25 mouse cellular contexts compared by ENCODE assay signal in genomic region chr6:24122632-24123031, GRCm38 (mm10). TPM values are rescaled to one million over a fixed set of nuclear protein-coding genes. Genes with fewer than 3 reads are reported as not detected.
"Had no signal": no experiment of that assay in that cellular context is flagged by ENCODE, and none has a peak within 500 bp of the region (broad histone marks: within the 10 kb centered on the region; RNA-seq: fewer than 3 reads in every experiment).

No protein-coding gene starts in this region.

- H3K36me3 ChIP-seq: lung, embryonic 15.5 days; midbrain, embryonic 10.5 days; midbrain, embryonic 12.5 days; neural tube, embryonic 13.5 days; neural tube, embryonic 15.5 days had no signal

- H3K9ac ChIP-seq: liver, postnatal 0 days; lung, embryonic 15.5 days; midbrain, embryonic 12.5 days; neural tube, embryonic 13.5 days; neural tube, embryonic 15.5 days had no signal

- H3K27me3 ChIP-seq: lung, embryonic 15.5 days; megakaryocyte, embryonic 14.5 days; midbrain, embryonic 12.5 days; neural tube, embryonic 13.5 days; neural tube, embryonic 15.5 days had no signal

- ATAC-seq: liver, postnatal 0 days; lung, postnatal 0 days; midbrain, embryonic 16.5 days had no signal

- H3K4me3 ChIP-seq: lung, embryonic 15.5 days; megakaryocyte, embryonic 14.5 days; midbrain, embryonic 10.5 days; midbrain, embryonic 12.5 days; myocyte; neural tube, embryonic 13.5 days; neural tube, embryonic 15.5 days had no signal

- DNase-seq: liver, postnatal 0 days; lung, adult 2 months; lung, postnatal 14 days; lung, postnatal 36 days; midbrain, embryonic 14.5 days; retina, postnatal 1 day; right cerebral cortex, adult 18-20 months; right cerebral cortex, postnatal 25 days; right cerebral cortex, postnatal 4 days; spleen, adult 18-20 months; thymus, adult 18-20 months; thymus, postnatal 14 days; thymus, postnatal 36 days had no signal

- H3K9me3 ChIP-seq: lung, embryonic 15.5 days; megakaryocyte, embryonic 14.5 days; midbrain, embryonic 10.5 days; midbrain, embryonic 12.5 days; neural tube, embryonic 13.5 days; neural tube, embryonic 15.5 days had no signal

- H3K4me1 ChIP-seq: lung, embryonic 15.5 days; megakaryocyte, embryonic 14.5 days; midbrain, embryonic 10.5 days; midbrain, embryonic 12.5 days; neural tube, embryonic 13.5 days; neural tube, embryonic 15.5 days had no signal

- H3K4me2 ChIP-seq: lung, embryonic 15.5 days; midbrain, embryonic 12.5 days; neural tube, embryonic 13.5 days; neural tube, embryonic 15.5 days had no signal

- H3K27ac ChIP-seq: lung, embryonic 15.5 days; macrophage; midbrain, embryonic 10.5 days; midbrain, embryonic 12.5 days; neural tube, embryonic 13.5 days; neural tube, embryonic 15.5 days had no signal

RNA-seq across cellular contexts. Expression of gene Slc13a1, which starts 45.3 kb away (rescaled TPM):
- polyA plus RNA-seq: liver, postnatal 0 days; lung, adult 2 months; lung, postnatal 0 days; macrophage; neural tube, embryonic 11.5 days; thymus, postnatal 0 days had no signal
